21 mouse cellular contexts compared by ENCODE assay signal in the genomic region with DNA sequence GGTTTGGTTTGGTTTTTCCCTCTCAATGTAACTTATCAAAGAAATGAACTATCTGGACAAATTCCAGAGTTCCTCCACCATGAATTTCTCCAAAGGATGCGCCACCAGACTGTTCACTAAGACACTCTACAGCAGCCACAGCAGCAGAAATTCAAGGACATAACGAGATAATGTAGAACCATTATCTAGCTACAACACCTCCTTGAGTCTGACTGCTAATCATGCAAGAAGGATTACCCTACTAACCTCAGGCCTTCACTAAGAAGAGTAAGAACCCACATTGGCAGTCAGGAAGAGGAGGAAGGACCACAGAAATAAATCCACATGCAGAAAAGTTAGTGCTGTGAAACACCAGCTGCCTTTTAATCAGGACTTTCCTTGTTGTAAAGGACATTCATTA.
"Had no signal": no experiment of that assay in that cellular context is flagged by ENCODE, and none has a peak within 500 bp of the region (broad histone marks: within the 10 kb centered on the region; RNA-seq: fewer than 3 reads in every experiment).

No protein-coding gene starts in this region.

- DNase-seq: cerebellum, adult 8-10 months; cerebellum, adult 9-10 months; cerebellum, adult 9-11 months; cerebellum, postnatal 10 days; cerebellum, postnatal 14 days; cerebellum, postnatal 25 days; cerebellum, postnatal 36 days; embryo, embryonic 11 days; forebrain, postnatal 0 days; gastrocnemius, adult 2 months; gastrocnemius, postnatal 10 days; gastrocnemius, postnatal 14 days; gastrocnemius, postnatal 25 days; gastrocnemius, postnatal 36 days; heart, adult 11 months; heart, adult 18-20 months; heart, adult 2 months had no signal

- ATAC-seq: forebrain, embryonic 13.5 days; forebrain, embryonic 14.5 days; forebrain, embryonic 15.5 days; forebrain, embryonic 16.5 days; forebrain, postnatal 0 days had no signal
